Mouse (Mus musculus): ENCODE measurements at regions not wholly inside any gene's neighbourhood (a gene's known extent, or its start where the extent isn't known, plus 50 kb on each side); places are given as distances from the start of the nearest gene placed in this dataset.

DNA sequence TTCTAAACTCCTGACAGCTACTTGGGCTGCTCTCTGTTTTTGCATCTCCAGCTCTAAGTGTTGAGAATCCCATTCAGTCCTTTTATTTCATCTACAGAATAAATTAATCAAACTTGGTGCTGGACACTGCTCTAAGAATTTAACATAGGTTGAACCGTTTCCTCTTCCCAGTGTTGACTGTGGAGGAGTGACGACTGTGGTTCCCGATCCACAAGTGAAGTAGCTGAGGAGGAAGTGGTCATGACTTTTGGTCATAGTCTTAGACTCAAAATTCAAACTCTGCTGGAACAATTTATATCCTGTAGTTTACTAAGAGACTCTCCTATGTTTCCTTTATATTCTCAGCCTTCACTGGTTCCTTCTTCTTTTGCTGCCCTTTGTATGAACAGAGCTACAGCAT lies 432.6 kb upstream of the Id2 start:
- TF ChIP-seq CTCF (IDR thresholded peaks at IDR 0.05; ENCODE audit: borderline replicate concordance, extremely low read depth, insufficient read depth, insufficient read length) (no peak), POLR2A (IDR thresholded peaks at IDR 0.05; ENCODE audit: borderline replicate concordance, extremely low read depth, insufficient read depth, insufficient read length, poor library complexity, severe bottlenecking) (no peak)
